In the genomic region with DNA sequence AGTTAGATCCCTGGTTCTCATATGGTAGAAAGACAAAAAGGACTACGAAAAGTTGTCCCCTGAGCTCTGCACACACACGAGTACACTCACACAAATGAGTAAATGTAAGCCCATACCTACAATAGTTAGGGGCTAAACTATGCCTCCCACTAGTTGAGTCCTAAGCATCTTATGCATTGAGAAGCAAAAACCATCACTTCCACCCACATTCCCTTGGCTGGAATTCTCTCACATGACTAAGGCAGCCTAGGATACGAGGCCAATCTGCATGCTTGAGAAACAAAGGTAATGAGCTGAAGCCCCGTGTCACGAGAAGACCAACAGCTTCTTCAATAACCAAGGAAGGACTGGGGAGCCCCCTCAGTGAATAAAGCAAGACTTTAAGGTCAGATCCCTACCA, we compare ENCODE assay signal across 18 mouse cellular contexts. TPM values are rescaled to one million over a fixed set of nuclear protein-coding genes. Genes with fewer than 3 reads are reported as not detected.
DNase-seq lines count a peak whose midpoint lies in the region; ATAC-seq and TF ChIP-seq lines count a peak whose summit lies in the region.
"Had no signal": no experiment of that assay in that cellular context is flagged by ENCODE, and none has a peak within 500 bp of the region (broad histone marks: within the 10 kb centered on the region; RNA-seq: fewer than 3 reads in every experiment).

No protein-coding gene starts in this region.

- peaks cover 1% of the 10 kb centered on the region; the same call in 1 of the 2 replicates for H3K4me1 ChIP-seq in forebrain, embryonic 11.5 days (replicated peaks; ENCODE audit: control insufficient read depth, insufficient read depth, low read length)
- H3K4me1 ChIP-seq in forebrain, postnatal 0 days (ENCODE audit: insufficient read depth): no peaks in the 10 kb centered on the region
- H3K4me1 ChIP-seq in forebrain, embryonic 14.5 days (ENCODE audit: control insufficient read depth, insufficient read depth, low read length): 0 out of 2 replicates have a peak, but pooled peaks cover 10% of the 10 kb centered on the region
- H3K4me1 ChIP-seq: liver, embryonic 12.5 days had no signal

- no peaks in the 10 kb centered on the region for H3K9me3 ChIP-seq in forebrain, embryonic 11.5 days (ENCODE audit: control insufficient read depth, low read length)
- H3K9me3 ChIP-seq in forebrain, postnatal 0 days (ENCODE audit: low read length): no peaks in the 10 kb centered on the region
- no peaks in the 10 kb centered on the region for H3K9me3 ChIP-seq in forebrain, embryonic 14.5 days (replicated peaks; ENCODE audit: control insufficient read depth, low read length)
- H3K9me3 ChIP-seq: embryonic facial prominence, embryonic 15.5 days; limb, embryonic 10.5 days; liver, embryonic 12.5 days had no signal

- no peak overlapping the region for H3K9ac ChIP-seq in forebrain, embryonic 11.5 days (ENCODE audit: low read length)
- H3K9ac ChIP-seq in forebrain, postnatal 0 days: no peak overlapping the region
- no peak overlapping the region for H3K9ac ChIP-seq in forebrain, embryonic 14.5 days (ENCODE audit: low read length)
- H3K9ac ChIP-seq: embryonic facial prominence, embryonic 15.5 days; liver, embryonic 12.5 days had no signal

- no peaks in the 10 kb centered on the region for H3K27me3 ChIP-seq in forebrain, embryonic 11.5 days (ENCODE audit: control insufficient read depth, insufficient read depth, low read length)
- H3K27me3 ChIP-seq in forebrain, postnatal 0 days (ENCODE audit: insufficient read depth, low read length): no peaks in the 10 kb centered on the region
- H3K27me3 ChIP-seq in forebrain, embryonic 14.5 days (replicated peaks; ENCODE audit: control insufficient read depth, insufficient read depth, low read length): no peaks in the 10 kb centered on the region
- H3K27me3 ChIP-seq: embryonic facial prominence, embryonic 15.5 days; Patski had no signal

- 35% methylated on average over 5 of the region's 5 CpGs for WGBS in forebrain, embryonic 11.5 days
- WGBS in forebrain, postnatal 0 days: 37% methylated on average over 5 of the region's 5 CpGs
- 19% methylated on average over 5 of the region's 5 CpGs for WGBS in forebrain, embryonic 14.5 days

- H3K27ac ChIP-seq in forebrain, embryonic 11.5 days (ENCODE audit: low read depth, low read length): peak overlapping the region; percentile 26; the same call in 1 of the 2 replicates
- no peak overlapping the region for H3K27ac ChIP-seq in forebrain, postnatal 0 days (ENCODE audit: low read depth, low read length)
- no peak overlapping the region for H3K27ac ChIP-seq in forebrain, embryonic 14.5 days (ENCODE audit: low read depth, low read length)
- H3K27ac ChIP-seq: embryonic facial prominence, embryonic 15.5 days; gastrocnemius, adult 2 months; heart, adult 2 months; limb, embryonic 10.5 days; liver, embryonic 12.5 days had no signal

- no peak for TF ChIP-seq CTCF in forebrain, postnatal 0 days (IDR thresholded peaks at IDR 0.05; ENCODE audit: low read depth)

- ATAC-seq in forebrain, embryonic 11.5 days (replicated peaks; ENCODE audit: low FRiP score): peak; percentile 66
- no peak for ATAC-seq in forebrain, postnatal 0 days
- ATAC-seq in forebrain, embryonic 14.5 days: peak; percentile 57; the same call in 1 of the 2 replicates
- ATAC-seq: liver, embryonic 12.5 days; Patski had no signal

- H3K36me3 ChIP-seq in forebrain, embryonic 11.5 days (ENCODE audit: control insufficient read depth, insufficient read depth, low read length): no peaks in the 10 kb centered on the region
- no peaks in the 10 kb centered on the region for H3K36me3 ChIP-seq in forebrain, postnatal 0 days (ENCODE audit: insufficient read depth)
- no peaks in the 10 kb centered on the region for H3K36me3 ChIP-seq in forebrain, embryonic 14.5 days (ENCODE audit: control insufficient read depth, insufficient read depth, low read length)
- H3K36me3 ChIP-seq: embryonic facial prominence, embryonic 15.5 days; limb, embryonic 10.5 days; liver, embryonic 12.5 days had no signal

- no peak overlapping the region for H3K4me2 ChIP-seq in forebrain, embryonic 11.5 days (ENCODE audit: low read depth, low read length, severe bottlenecking)
- H3K4me2 ChIP-seq in forebrain, postnatal 0 days (ENCODE audit: low read depth): no peak overlapping the region
- H3K4me2 ChIP-seq in forebrain, embryonic 14.5 days (ENCODE audit: low read length): no peak overlapping the region
- H3K4me2 ChIP-seq: embryonic facial prominence, embryonic 15.5 days; liver, embryonic 12.5 days had no signal

- H3K4me3 ChIP-seq in forebrain, embryonic 11.5 days (ENCODE audit: low read depth, low read length): no peak overlapping the region
- no peak overlapping the region for H3K4me3 ChIP-seq in forebrain, postnatal 0 days (ENCODE audit: low read depth, low read length)
- H3K4me3 ChIP-seq in forebrain, embryonic 14.5 days (ENCODE audit: low read depth, low read length): no peak overlapping the region
- H3K4me3 ChIP-seq: embryonic facial prominence, embryonic 15.5 days; gastrocnemius, adult 2 months; heart, adult 2 months; limb, embryonic 10.5 days; liver, embryonic 12.5 days had no signal

- peak; percentile 68 for DNase-seq in forebrain, embryonic 11.5 days (ENCODE audit: low spot score)
- no peak for DNase-seq in forebrain, postnatal 0 days
- peak; percentile 15 to 29 for DNase-seq in left cerebral cortex, adult 18-20 months (ENCODE audit: low spot score in 2 of 2)
- no peak for DNase-seq in left cerebral cortex, adult 8-10 months (ENCODE audit: low spot score in 2 of 2)
- peak; percentile 65 for DNase-seq in brain, adult 2 months (ENCODE audit: low read depth, low spot score)
- peak; percentile 58 for DNase-seq in forebrain, embryonic 14.5 days (ENCODE audit: low spot score)
- no peak for DNase-seq in layer of hippocampus, adult 9-11 months
- DNase-seq in thymus, postnatal 14 days: no peak
- DNase-seq: cerebellum, adult 11 months; cerebellum, postnatal 25 days; gastrocnemius, adult 2 months; heart, adult 2 months; heart, postnatal 10 days; thymus, postnatal 4 days had no signal

RNA-seq across cellular contexts. Expression of a gene that starts 35.9 kb away (rescaled TPM):
- polyA plus RNA-seq in forebrain, embryonic 11.5 days (2014; fragmentation: Nextera tagmentation; extraction: Ambion mirVana): 33.9 and 36.6 TPM in 2 replicates
- 60.7 and 90.2 TPM in 2 replicates for total RNA-seq in forebrain, postnatal 0 days (2014; rRNA removed)
- 21.9 and 38.3 TPM in 2 replicates for polyA plus RNA-seq in forebrain, postnatal 0 days (2015; fragmentation: Nextera tagmentation; extraction: Ambion mirVana)
- 10 to 100 TPM; 84.3 to 94.0 TPM for total RNA-seq in left cerebral cortex, adult 18-20 months (2021)
- total RNA-seq in left cerebral cortex, adult 8-10 months (2022): 10 to 100 TPM; 79.9 to 98.4 (median 85.1) TPM
- polyA plus RNA-seq in forebrain, embryonic 14.5 days (2014; fragmentation: Nextera tagmentation; extraction: Ambion mirVana): 33.5 and 48.5 TPM in 2 replicates

Comparison
In these comparisons a context has a peak if more than half of its experiments do, and no peak if none do; other contexts are left out.
1. DNase-seq: peak in forebrain, embryonic 11.5 days (single experiment), left cerebral cortex, adult 18-20 months (2 of 2), brain, adult 2 months (single experiment) and forebrain, embryonic 14.5 days (single experiment); none in forebrain, postnatal 0 days (single experiment), left cerebral cortex, adult 8-10 months (0 of 2), layer of hippocampus, adult 9-11 months (single experiment) and thymus, postnatal 14 days (single experiment).